Mouse (Mus musculus): Measurements from ENCODE around the gene Klkb1.

The Klkb1 gene

DNA sequence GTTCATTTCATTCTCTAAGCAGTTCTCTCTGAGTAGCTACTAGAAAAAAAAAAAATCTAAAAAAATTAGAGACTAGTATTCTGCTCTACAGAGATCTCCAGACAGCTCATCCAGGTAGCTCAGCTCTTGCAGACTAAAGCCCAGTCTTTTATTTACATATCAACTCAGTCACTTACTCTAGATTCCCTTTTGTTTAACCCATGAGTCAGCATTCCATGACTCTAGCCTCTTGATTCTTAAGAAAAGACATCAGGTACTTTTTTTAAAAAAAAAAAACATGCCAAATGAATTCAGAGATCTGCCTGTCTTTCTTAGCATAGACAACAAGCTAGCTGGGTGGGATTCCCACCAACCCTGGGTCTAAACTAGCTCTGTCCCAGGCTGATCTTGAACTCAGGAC is 26.2 kb downstream of the Klkb1 start:
- DNase-seq (ENCODE audit: low spot score): no peak

GRCm38 (mm10) chr8:45267611-45268391 is 26.9 kb downstream of the Klkb1 start:
- peak; percentile 49 for DNase-seq (ENCODE audit: low spot score)

GRCm38 (mm10) chr8:45266993-45267392 is 27.7 kb downstream of the Klkb1 start:
- DNase-seq (ENCODE audit: low spot score): no peak

GRCm38 (mm10) chr8:45264918-45265317 is 29.7 kb downstream of the Klkb1 start:
- DNase-seq (ENCODE audit: low spot score): no peak

DNA sequence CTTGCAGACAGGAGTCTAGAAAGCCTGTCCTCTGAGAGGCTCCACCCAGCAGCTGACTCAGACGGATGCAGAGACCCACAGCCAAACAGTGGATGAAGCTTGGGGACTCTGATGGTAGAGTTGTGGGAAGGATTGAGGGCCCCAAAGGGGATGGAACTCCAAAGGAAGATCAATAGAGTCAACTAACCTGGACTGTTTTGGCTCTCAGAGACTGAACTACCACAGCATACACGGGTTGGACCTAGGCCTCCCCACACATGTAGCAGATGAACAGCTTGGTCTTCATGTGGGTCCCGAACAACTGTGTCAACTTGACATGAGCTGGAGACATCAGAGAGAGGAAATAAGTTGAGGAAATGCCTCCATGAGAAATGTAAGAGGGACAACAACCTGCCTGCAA is 31.8 kb downstream of the Klkb1 start:
- no peak for DNase-seq (ENCODE audit: low spot score)

DNA sequence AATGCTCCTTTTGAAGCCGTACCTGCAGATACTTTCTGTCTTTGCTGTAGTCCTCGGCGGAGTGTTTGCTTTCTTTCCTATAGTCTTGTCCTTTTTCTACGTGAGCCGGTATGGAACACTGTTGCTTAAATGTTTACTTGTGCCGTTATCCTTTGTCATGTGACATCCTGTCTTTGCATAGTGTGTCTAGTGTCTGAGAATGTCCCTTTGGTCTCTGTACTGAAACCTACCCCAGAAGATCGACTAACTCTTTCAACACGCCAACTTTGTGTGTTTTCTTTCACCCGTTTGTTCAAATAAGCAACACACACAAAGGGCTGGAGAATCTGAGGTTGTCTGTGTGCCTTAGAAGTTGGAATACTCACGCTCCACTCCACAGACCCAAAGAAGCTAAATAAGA is 32.7 kb downstream of the Klkb1 start, which contains the start of gene F11:
Gene F11, minus strand, starts transcription at position 112 of the 400 bp plus-strand sequence.
- DNase-seq (ENCODE audit: low spot score): no peak

GRCm38 (mm10) chr8:45258421-45258820 is 36.2 kb downstream of the Klkb1 start:
- DNase-seq (ENCODE audit: low spot score): no peak

- no peak for DNase-seq (ENCODE audit: low spot score)
These were observed 39.6 kb downstream of the Klkb1 start for GRCm38 (mm10) chr8:45255040-45255439.

- DNase-seq (ENCODE audit: low spot score): no peak
These were observed 40.3 kb downstream of the Klkb1 start for GRCm38 (mm10) chr8:45254194-45254842.

- no peak for DNase-seq (ENCODE audit: low spot score)
These were observed 41.1 kb downstream of the Klkb1 start for GRCm38 (mm10) chr8:45253586-45253985.

GRCm38 (mm10) chr8:45253111-45253510 is 41.5 kb downstream of the Klkb1 start:
- DNase-seq (ENCODE audit: low spot score): no peak

DNA sequence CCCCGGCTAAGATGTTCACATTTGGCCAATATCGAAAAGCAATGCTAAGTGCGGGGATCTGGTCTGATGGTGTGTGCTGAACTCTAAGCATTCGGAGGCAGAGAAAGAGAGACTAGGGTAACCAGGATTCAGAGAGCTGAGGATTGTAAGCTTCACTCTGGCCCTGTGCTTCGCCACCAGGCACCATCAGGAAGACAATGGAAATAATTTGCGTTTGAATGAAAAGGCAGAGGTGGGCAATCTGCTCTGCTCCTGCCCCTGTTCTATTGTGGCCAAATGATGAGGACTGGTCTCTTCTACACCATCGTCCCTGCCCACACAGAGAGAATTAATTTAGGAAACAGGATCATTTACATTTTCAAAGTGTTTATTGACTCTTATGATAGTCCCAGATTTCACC is 48.4 kb downstream of the Klkb1 start:
- DNase-seq (ENCODE audit: low spot score): no peak

DNA sequence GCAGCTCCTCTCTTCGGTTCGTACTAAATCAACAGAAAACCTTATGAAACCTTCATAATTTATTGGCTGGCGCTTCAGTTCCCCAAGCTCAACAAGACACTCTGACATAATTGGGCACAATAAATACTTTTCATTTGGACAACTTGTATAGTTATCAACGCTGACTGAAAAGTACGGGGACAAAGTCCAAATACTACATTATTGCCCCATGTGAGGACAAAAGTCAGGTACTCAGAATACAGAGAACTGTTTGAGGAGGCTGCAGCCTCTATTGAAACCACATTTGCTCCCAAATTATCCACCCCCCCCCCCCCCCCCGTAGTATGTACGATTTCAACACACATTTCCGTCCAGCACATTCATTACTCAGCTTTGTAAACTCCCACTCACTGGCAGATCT is 55.3 kb downstream of the Klkb1 start:
- DNase-seq (ENCODE audit: low spot score): no peak

GRCm38 (mm10) chr8:45238282-45238681 is 56.4 kb downstream of the Klkb1 start:
- peak; percentile 41 for DNase-seq (ENCODE audit: low spot score)

DNA sequence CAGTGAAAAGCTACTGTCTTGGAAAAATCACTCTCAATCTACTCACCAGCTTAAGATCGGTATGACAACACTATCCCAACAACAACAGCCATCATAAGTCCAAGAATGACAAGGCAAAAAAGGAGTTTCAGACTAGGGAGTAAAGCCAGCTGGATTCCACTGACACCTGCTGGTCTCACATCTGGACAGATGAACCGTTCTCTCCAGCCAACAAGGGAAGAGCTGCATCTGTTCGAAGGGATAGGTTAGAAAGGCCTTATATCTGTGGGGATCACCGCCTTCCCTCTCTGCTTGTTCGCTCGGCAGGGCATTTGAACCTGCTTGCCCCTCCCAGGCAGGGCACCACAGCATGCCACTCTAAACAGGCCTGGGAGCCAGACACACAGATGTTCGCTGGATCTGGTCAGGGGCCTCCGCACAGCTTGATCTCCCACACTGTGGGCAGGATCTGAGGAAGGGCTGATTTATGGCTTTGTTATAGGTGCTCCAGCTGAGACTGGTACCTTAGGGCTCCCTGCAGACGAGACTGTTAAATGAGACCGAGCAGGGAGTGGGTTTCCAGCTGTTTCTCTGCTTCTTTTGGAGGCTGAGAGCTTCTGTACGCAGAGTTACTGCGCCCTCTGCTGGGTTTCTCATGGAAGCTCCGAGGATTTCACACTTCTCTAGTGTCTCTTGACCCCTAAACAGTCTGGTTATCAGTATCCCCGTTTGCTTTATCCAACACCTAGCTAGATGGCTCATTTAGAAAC is 58.3 kb downstream of the Klkb1 start:
- peak; percentile 72 for DNase-seq (ENCODE audit: low spot score)

GRCm38 (mm10) chr8:45235228-45235627 is 59.4 kb downstream of the Klkb1 start:
- no peak for DNase-seq (ENCODE audit: low spot score)

GRCm38 (mm10) chr8:45233256-45233655 is 61.4 kb downstream of the Klkb1 start:
- no peak for DNase-seq (ENCODE audit: low spot score)
